Mouse (Mus musculus): ENCODE measurements at regions not wholly inside any gene's neighbourhood (a gene's known extent, or its start where the extent isn't known, plus 50 kb on each side); places are given as distances from the start of the nearest gene placed in this dataset.

- no peak for ATAC-seq (replicated peaks; ENCODE audit: low read depth, poor library complexity, severe bottlenecking)
These were observed 64.6 kb upstream of the Ube2e1 start for GRCm38 (mm10) chr14:18396206-18396764.

- no peak for ATAC-seq (replicated peaks; ENCODE audit: low read depth, poor library complexity, severe bottlenecking)
These were observed 62.5 kb upstream of the Ube2e1 start for GRCm38 (mm10) chr14:18394071-18394745.

GRCm38 (mm10) chr14:18391824-18392486 is 60.3 kb upstream of the Ube2e1 start:
- ATAC-seq (replicated peaks; ENCODE audit: low read depth, poor library complexity, severe bottlenecking), result no peak

- no peak for ATAC-seq (replicated peaks; ENCODE audit: low read depth, poor library complexity, severe bottlenecking)
These were observed 57.7 kb upstream of the Ube2e1 start for GRCm38 (mm10) chr14:18389390-18389789.

- ATAC-seq (replicated peaks; ENCODE audit: low read depth, poor library complexity, severe bottlenecking), result no peak
These were observed 54.5 kb upstream of the Ube2e1 start for GRCm38 (mm10) chr14:18385953-18386668.

Measured in common myeloid progenitor, adult 5-6 weeks (primary cell).